Mouse (Mus musculus) heart, adult 18-20 months (tissue): Measurements from ENCODE around the gene Nfam1. TPM values are rescaled to one million over a fixed set of nuclear protein-coding genes. Genes with fewer than 3 reads are reported as not detected.
"Not testable (repeated sequence)": the region's sequence is repeated elsewhere in the genome, so short reads cannot be mapped to it uniquely, and the experiment has no call there.

Experiments used
- DNase-seq, 2 experiments: peaks; one replicate each; pipeline ENCODE4 v3.0.0; 2021 to 2022; ENCODE audit warnings: mixed read lengths in 1 of 2
- long read RNA-seq, 2 experiments: library from polyadenylated mRNA; stranded (forward); transcript quantifications; one replicate each; pipeline ENCODE4 v2.0.0; 2021
- total RNA-seq, 2 experiments: library from RNA; stranded (reverse); gene quantifications; 2 replicates each; pipeline ENCODE4 v1.2.3; 2021

The Nfam1 gene
- 1 to 10 TPM; 1.5 to 2.0 TPM for total RNA-seq
- long read RNA-seq, experiment 1, full-length matches to known transcripts = 1 of 1 reads
- long read RNA-seq, experiment 1, partial matches to known transcripts = 0 of 1 reads
- long read RNA-seq, experiment 1, other reads (novel, unspliced or antisense) = 0 of 1 reads
- long read RNA-seq, experiment 2 = 0 reads

DNA sequence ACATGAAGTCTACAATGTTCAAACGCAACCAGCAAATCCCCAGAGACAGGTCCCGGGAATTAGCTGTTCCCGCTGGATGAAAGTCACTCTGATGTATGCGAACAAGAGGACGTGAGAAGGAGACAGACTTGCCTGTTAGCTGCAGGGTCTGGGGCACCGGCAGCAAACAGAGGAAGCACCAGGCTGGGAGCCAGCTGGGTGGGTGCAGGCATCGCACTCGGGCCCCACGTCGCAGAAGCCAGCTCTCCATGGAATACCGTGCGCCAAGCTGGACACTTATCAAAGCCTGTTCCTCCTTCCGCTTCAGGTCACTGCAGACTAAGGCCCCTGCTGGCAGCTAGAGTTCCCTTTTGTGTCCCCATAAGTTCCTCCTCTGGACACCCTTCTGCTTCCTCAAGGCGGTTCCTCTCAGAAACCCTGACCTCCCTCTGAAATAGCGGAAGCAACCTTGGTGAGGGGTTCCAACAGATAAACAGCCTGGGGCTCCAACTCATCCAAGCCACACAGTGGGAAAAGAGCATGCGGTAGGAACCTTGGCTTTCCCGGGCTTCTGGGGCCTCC is at the start of gene Nfam1:
Gene Nfam1, minus strand, starts transcription at position 326 of the 561 bp plus-strand sequence.
- DNase-seq = peak; percentile 55 to 73

- DNase-seq = peak; percentile 10 to 20
Measured at GRCm38 (mm10) chr15:83075607-83076525, 42.8 kb upstream of the Nfam1 start.

GRCm38 (mm10) chr15:83074179-83074578 is 41.1 kb upstream of the Nfam1 start:
- DNase-seq = peak; percentile 63 to 68

- no peak for DNase-seq
Measured at GRCm38 (mm10) chr15:83071752-83072151, 38.6 kb upstream of the Nfam1 start.

GRCm38 (mm10) chr15:83070942-83071341 is 37.8 kb upstream of the Nfam1 start:
- DNase-seq = peak; percentile 47 to 49

GRCm38 (mm10) chr15:83068270-83068669 is 35.2 kb upstream of the Nfam1 start:
- no peak for DNase-seq

DNA sequence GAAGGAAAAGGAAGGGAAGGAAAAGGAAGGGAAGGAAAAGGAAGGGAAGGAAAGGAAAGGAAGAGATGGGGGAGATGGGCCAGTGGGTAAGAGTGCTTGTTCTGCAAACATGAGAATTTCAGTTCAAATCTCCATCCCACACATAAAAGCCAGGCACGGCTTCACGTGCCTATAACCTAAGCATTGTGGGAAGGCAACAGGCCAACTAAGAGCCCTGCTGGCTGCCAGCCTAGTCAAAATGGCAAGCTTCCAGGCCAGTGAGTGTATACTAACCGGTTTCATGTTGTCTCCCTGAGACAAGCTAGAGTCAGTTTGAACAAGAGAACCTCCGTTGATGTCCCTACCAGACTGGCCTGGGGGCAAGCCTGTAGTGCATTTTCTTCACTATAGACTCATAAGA is 32.4 kb upstream of the Nfam1 start:
- DNase-seq = peak; percentile 49 to 74

- DNase-seq = not testable (repeated sequence)
Measured at GRCm38 (mm10) chr15:83062582-83062981, 29.5 kb upstream of the Nfam1 start.

- DNase-seq = no peak
Measured at GRCm38 (mm10) chr15:83061689-83062088, 28.6 kb upstream of the Nfam1 start.

GRCm38 (mm10) chr15:83059233-83059660 is 26.1 kb upstream of the Nfam1 start:
- no peak for DNase-seq

DNA sequence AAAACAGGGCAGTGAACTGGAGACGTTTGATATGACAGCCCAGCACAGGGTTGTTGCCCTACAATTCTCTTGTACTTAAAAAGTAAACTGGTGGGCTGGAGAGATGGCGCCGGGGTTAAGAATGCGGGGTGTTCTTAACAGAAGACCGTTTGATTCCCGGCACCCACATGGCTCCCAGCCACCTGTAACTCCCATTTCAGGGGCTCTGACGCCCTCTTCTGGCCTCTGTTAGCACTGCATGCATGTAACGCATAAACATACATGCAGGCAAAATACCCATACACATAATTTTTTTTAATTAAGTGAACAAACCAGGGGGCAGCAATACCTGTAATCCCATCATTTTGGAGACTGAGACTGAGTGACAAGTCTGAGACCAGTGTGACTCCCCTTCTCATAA is 24.4 kb upstream of the Nfam1 start:
- DNase-seq = peak in 1 of 2 experiments; percentile 6

GRCm38 (mm10) chr15:83056378-83057083 is 23.4 kb upstream of the Nfam1 start:
- DNase-seq = peak; percentile 49 to 52

GRCm38 (mm10) chr15:83055569-83055968 is 22.5 kb upstream of the Nfam1 start:
- no peak for DNase-seq

DNA sequence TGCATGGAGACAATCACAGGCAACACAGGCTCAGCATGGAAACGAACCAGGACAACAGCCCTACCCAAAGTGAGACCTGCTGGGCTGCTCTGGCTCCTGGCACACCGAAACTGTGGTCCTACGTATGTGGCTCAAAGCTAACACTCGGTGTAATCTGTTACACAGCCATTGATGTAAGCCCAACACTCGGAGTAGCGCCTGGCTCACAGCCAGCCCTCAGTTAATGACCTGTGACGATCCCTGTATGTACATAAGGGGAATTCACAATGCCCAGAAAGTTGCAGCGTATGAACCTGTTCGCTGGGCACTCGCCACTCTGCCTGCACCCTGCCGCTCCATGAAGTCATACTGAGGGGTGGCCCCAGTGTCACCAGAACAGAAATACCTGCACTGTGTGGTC is 20.2 kb upstream of the Nfam1 start:
- no peak for DNase-seq

- DNase-seq = no peak
Measured at GRCm38 (mm10) chr15:83052341-83053104, 19.4 kb upstream of the Nfam1 start.

DNA sequence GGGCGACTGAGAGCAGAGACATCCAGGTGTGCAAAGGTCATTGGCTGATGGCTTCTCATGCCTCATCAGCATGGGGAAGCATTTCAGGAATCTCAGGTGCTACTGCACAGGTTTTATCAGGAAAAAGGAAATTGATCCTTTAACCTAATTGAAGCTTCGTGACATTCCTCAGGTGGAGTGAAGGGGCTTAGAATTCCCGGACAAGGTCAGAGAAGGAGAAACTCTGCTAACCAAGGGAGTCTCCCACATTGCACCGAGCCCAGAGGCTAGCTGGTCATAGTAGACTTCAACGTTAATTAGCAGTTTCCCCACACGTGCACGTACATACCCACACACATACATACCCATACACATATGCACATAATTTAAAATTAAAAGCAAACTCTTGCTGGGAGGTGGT is 13.6 kb upstream of the Nfam1 start:
- no peak for DNase-seq

- DNase-seq = no peak
Measured at GRCm38 (mm10) chr15:83046308-83046707, 13.2 kb upstream of the Nfam1 start.

GRCm38 (mm10) chr15:83045565-83045964 is 12.5 kb upstream of the Nfam1 start:
- DNase-seq = not testable (repeated sequence)

DNA sequence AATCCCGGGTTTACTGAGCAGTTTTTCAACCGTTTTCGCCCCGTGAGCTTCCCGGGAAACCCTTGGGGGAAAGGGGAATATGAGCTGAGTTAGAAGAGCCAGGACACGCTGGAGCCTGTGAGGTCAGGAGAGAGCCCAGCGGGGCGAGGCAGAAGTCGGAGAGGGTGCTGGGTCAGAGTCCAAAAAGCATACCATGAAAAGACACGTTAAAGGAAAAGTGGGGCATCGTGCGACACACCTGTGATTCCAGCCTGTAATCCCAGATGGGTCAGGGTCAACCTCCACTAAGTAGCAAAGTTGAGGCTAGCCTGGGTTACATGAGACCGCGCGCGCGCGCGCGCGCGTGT is 10.2 kb upstream of the Nfam1 start:
- DNase-seq = no peak

GRCm38 (mm10) chr15:83042655-83043361 is 9.7 kb upstream of the Nfam1 start:
- DNase-seq = no peak

DNA sequence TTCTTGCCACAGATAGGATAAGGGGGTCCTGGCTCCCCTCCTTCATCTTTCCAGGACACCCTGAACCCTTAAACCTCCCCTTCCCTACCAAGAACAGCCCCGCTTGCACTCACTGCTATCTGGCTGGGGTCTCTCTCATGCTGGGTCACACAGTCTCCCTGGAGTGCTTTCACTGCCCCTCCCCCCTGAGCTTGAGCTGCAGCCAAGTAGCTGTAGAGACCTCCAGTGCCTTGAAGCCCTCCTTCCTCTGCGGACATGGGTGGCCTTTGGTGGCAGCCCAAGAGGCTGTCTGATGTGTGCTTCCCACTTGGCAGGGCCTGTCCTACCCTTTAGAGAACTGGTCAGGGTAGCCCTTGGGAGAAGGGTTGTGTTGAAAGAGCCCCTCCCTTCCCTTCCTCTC is 7.0 kb upstream of the Nfam1 start:
- peak in 1 of 2 experiments; percentile 4 for DNase-seq
